Mouse (Mus musculus): ENCODE measurements at regions not wholly inside any gene's neighbourhood (a gene's known extent, or its start where the extent isn't known, plus 50 kb on each side); places are given as distances from the start of the nearest gene placed in this dataset.

DNA sequence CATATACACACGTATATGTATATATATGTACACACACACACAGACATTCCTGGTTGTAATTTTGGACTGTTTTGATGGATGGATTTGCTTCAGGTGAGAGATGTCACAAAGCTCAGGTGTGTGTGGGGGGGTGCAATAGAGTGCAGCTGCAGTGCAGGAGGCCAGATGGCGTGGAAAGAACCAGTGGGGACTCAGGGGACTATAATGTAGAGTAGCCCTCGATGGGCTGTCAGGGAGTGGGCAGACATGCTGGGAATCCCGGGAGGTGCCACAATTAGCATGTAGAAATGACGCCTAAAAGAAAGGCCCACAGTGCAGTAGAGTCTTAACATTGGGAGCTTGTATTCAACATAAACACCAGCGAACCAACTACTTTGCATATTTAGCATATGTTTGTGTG, 763.5 kb upstream of the Car8 start:
- DNase-seq: no peak

DNA sequence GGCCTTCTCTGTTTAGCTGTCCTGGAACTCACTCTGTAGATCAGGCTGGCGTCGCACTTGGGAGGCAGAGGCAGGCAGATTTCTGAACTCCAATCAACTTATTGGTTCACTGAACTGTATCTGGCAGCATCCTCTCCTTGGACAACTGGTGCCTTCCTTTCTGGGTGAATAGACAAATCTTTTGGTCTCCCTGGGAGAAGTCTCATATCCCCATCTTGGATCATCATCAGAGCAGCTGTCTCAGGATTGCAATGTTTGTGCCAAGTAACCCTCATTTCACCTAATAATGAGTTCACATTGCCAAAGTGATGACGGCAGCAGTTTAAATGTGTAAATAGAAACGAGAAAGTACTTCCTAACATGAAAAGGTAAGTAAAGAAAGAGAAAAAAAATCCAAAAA, 759.8 kb upstream of the Car8 start:
- no peak for DNase-seq

DNA sequence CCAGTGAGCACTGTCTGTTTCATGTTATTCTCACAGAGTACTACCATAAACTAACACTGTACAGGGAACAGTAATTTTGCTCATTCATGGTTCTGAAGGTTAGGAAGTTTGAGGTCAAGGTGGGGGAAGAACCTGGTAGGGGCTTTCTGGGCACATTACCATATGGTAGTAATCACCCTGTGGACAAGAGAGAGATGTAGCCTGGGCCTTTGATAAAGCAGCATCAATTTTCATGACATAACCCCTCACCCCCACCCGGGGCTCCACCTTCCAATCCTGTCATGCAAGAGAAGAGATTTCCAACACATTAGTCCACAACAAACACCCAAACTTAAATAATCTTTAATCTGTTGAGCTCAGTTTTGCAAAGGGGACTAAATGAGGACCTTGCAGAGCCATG, 753.3 kb upstream of the Car8 start:
- no peak for DNase-seq

DNA sequence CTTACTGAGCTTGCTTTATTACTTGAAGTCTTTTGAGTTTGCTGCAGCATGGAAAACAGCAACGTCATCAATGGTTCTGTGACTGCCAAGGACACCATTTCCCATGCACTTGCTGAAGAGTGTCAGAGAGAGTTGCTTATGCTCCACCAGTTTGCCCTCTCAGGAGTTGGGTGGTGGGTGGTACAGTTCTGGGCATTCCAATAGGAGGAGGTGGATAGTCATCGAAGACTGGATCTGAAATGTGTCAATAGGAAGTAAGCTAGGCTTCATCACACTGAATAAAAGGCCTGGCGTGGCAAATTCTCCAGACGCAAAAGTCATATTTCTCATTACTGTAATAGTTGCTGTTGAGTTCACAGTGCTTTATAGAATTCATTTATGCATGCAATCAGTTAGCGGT, 751.7 kb upstream of the Car8 start:
- DNase-seq: no peak

DNA sequence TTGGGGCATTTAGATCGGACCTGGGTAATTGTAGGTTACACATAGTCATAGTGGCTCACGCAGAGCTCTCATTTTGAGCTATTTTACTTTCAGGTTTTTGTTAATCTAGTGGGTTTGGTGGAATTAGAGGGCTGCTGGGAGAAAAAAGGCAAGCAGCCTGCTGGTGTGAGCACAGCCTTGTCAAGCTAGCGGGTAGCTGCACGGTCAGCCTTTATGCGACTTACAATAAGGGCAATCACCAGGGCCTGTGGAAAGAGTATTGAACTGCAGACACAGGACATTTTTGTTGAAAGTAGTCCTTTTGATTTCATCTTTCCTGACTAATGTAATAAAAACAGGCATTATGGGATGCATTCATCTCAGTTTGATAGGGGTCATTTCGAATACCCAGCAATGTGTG, 750.8 kb upstream of the Car8 start:
- no peak for DNase-seq

DNA sequence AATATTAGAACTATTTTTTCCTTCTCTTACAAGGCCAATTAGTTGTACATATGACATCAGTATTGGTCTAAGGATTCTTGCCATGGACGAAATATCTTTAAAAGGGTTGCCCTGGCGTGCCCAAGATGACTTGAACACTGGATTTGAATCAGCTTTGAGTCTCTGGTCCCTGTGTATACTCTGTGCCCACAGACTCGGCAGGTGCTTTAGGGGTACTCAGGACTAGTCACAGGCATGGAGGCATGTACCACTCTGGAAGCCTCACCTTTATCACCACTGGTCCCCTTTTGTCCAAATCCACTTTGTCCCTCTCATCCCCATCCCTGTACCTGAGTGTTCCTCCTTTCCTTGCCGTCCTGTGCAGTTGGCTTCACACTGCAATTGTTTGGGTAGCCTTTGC, 750.3 kb upstream of the Car8 start:
- no peak for DNase-seq

DNA sequence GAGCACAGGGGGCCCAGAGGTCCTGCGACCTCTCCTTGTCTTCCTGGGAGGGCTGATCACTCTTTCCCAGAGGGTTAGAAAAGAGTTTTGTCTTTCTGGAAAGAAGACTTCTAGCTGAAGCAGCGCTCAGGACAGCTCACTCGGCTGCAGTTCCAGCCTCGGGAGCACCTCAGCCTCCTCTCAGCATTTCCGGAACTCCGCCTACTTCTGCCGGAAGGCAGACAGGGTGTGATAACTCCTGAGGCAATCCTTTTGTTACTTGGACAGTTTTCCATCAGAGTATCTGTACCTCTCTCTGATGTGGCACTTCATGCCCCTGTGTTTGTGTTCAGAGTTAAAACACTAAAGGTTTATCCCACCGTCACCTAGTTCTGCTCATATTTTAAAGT, 749.5 kb upstream of the Car8 start:
- no peak for DNase-seq

DNA sequence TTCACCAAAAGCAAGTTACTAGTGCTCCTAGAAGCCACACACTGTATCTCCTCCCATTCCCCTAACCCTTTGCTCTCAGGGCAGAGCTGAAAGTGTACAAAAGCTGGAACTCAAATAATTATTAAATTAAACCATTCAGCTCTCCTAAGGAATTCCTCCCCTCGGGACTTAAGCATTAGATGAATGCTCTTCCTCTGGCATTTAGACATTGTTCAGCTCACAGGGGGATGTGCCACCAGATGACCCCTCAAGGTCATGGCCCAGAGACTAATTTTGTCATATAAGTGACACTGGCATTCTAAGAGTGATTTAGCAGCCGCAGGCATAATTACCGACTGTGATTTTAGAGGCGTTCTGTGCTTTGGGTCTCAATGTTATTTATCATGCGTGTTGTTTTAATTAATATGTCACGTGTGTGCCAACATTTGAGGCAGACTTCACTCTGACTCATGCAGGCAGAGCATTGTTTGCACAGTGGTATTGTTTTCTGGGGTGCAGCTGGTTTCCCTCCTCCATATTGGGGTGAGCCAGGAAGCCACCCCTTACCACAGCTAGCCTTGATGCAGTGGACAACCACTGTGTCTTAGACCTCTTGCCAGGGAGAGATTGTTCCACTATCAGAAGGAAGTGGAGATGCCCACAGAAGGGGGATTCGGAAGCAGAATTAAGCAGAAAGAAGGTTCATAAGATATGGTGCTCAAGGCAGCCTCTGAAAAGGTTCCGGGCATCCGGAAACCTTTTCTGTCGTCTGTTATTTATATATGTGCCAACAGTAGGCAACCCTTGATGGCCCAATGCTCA, 748.9 kb upstream of the Car8 start:
- no peak for DNase-seq

DNA sequence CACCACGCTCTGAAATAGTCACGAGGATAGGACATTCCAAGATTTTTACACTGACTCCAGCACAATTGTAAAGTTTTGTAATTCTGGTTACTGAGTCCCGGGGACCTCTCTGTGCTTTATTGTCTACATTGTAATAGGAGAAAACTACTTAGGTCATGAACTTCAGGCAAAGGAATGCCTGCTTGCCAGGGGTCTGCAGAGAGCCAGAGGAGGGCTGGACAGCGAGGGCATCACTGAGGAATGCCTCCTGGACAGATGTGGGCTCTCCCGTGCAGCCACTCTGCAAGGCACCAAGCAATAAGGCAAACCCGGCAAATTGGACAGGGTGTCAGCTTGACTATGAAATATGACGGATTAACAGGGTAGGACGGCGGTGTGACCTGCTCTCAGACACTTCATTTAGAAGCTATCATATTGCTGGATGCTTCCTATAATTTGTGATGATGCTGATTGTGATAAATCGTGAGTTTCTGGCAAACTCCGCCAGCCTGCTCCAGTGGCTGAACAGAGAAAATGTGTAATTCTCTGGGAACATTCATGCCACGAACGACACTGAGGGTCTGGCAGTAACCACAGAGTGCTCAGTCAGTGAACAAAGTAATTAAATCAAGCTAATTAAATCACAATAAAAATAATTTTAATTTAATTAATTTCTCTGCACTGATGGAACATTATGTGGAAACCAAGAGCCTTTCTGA, 747.7 kb upstream of the Car8 start:
- peak; percentile 46 for DNase-seq

DNA sequence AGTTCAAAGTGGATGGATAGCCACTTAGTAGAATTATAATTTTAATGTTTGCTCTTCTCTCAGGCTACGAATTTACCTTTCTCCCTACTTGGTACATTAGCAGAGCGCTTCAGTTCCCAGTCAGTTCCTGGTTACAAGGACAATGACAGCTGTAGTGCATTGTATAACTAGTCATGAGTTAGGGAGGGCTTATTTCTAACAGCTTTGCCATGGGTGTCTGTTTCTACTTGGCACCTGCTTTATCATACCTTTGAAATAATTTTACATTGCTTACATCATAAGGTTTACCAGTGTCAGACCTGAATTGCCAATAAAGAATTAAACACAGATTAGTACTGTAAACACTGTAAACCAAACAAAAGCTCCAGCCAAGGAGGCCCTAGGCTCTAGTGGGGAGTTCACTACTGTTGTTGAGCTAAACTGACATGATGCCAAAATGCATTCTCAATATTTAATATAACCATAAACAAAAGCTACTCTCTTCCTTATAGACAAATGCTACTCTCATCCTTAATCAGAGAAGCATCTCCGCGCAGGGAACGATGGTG, 745.3 kb upstream of the Car8 start:
- no peak for DNase-seq

DNA sequence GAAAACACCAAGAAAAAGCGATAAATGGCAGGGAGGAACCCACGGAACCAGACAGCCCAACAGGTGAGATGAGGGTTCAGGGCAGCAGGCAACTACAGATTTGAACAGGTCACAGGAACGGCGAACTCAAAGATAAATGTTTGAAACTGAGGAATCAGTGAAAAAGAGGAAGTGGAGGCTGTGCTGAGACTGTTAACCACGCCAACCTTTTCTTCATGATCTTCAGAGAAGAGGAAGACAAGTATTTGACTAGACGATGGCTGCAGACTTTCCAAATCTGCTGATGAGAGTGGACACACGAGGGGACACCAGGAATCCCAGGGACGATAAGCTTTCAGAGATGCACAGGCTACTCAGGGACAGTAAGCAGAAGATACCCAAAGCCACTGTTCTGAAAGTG, 740.1 kb upstream of the Car8 start:
- DNase-seq: no peak

DNA sequence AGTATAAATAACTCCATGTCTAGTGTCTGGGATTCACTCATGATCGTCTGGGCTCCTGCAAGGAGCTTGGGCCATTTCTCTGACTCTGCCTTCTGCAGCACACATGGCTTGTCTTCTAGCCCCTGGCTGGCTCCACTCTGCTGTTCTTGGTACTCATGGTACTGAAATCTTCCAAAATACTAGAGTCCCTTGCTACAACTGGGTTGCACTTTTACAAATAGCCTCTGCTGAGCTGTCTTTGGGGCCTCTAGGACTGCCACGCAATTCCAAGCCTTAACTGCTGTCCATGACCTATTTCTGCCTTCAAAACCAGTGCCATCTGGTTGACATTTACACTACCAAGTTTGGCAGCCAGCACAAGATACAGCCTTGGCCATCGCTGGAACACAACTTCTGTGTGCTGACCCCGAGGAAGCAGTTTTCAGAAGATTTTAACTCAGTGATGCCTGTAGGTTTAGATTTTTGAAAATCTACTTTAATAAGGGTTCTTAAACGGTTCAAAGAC, 731.2 kb upstream of the Car8 start:
- no peak for DNase-seq

DNA sequence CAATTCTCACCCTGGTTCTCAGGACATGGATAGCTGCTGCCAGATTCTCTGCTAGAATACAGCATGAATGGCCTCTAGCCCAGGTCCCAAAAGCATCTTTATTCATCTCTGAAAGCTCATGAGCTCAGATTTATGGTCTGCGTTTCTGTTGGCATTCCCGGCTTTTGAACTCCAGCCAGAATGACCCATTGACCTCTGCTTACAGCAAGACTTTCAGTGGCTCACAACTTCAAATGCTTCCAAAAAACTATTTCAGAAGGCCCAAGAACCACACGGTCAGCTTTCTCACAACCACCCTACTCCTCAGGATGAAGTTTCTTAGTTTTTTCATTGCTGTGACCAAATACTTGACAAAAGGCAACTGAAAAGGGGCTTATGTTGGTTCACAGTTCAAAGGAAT, 729.9 kb upstream of the Car8 start:
- peak; percentile 58 for DNase-seq

DNA sequence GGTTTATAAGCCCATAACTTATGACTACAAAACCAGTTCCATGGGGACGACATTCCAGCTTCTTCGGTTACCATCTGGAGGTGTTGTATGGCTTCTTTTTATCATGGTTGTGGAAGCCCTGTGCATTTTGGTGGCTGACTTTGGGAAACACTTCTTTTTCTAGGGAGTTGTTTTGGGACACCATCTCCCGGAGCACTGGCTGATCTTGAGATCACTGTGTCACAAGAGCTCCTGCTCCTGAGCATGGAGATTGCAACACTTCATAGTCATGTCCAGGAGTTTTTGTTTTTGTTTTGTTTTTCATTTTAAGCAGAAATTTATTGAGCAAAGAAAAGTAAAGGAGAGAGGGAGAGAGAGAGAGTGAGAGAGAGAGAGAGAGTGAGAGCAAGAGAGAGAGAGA, 729.1 kb upstream of the Car8 start:
- no peak for DNase-seq

DNA sequence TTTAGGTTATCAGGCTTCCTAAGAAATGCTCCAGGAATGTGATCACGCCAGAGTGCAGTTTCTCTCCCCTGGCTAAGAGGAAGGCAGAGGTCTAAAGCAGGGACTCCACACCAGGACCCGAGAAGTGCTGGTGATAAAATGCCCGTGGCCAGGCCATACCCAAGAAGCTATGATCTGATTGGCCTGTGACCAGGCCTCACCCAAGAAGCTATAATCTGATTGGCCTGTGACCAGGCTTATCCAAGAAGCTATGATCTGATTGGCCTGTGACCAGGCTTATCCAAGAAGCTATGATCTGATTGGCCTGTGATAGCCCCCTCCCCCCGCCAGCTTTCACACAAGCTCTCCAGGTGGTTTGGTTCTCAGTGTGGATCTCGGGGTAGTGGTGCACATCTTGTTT, 726.7 kb upstream of the Car8 start:
- DNase-seq: no peak

DNA sequence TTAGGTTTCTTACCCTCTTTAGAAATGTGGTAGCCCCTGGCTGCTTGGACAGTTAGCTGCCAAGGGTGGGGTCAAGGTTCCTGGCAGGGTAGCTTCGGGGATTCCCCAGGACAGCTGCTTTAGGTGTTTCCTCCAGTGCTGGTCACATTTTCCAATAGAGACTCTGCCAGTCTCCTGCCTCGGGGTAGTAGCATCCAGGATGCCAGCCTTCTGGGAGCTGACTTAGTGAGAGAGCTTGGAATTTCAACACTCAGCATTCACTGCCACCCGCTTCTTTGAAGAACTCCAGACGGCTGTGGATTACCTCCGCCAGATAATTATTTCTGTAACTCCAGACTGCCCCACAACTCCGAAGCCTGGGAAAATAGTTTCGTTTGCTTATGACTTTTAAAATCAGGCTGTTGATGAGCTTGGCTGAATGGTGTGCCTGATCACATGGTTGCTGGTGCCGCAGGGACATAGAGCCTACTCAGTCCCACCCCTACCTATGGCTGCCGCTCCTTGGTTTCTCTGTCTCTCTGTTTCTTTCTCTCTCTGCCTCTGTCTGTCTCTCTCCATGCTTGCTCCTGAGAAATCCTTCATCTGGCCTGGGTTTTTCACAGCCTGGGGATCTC, 724.2 kb upstream of the Car8 start:
- no peak for DNase-seq

DNA sequence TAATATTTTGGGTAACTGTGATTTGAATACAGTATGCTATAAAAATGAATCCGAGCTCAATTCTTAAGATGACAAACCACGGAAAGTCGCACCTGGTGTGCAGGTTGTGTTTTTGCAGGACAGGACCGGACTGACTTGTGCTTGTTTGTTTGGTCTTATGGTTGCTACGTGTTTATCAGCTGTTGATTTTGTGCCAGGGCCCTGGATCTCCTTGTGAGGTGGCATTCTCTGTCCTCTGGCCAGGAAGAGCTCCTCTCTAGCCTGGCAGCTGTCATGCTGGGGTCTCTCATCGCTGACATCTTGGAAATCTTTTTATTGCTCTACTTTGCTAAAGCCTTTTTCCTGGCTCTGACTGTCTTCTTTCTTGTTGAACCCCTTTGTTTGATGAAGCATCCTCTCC, 723.0 kb upstream of the Car8 start:
- DNase-seq: no peak

DNA sequence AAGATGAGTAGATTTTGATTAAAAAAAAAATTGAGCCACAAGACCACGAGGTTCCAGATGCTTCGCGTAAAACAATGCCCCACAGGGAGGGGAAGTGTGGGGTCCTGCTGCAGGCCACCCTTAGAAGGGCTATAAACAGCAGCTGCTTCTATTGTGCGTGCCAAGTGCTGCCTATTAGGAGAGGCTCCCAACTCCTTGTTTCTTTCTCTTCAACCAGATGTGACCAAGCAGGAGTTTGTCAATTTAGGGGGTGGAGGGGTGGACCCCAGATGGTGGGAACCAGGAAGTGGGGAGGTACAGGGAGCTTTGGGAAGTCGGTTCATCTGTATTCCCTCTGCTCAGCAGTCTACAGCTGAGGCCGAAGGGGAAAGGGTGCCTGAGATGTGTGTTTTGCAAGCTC, 718.9 kb upstream of the Car8 start:
- DNase-seq: peak; percentile 51

DNA sequence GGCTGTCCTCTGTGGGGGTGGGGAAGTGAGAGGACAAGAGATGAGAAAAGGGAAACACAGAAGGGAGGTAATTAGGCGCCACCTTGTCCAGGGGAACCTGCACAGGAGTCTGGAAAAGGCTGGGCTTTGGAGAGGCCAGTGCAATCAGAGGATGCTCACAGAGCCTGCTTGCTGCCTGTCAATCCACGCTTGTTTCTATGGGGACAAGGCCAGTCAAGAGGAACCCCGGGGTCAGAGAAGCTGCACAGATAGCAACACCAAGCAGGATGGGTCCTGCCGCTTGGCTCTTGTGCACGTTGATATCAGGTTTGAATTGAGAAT, 718.1 kb upstream of the Car8 start:
- peak; percentile 41 for DNase-seq

DNA sequence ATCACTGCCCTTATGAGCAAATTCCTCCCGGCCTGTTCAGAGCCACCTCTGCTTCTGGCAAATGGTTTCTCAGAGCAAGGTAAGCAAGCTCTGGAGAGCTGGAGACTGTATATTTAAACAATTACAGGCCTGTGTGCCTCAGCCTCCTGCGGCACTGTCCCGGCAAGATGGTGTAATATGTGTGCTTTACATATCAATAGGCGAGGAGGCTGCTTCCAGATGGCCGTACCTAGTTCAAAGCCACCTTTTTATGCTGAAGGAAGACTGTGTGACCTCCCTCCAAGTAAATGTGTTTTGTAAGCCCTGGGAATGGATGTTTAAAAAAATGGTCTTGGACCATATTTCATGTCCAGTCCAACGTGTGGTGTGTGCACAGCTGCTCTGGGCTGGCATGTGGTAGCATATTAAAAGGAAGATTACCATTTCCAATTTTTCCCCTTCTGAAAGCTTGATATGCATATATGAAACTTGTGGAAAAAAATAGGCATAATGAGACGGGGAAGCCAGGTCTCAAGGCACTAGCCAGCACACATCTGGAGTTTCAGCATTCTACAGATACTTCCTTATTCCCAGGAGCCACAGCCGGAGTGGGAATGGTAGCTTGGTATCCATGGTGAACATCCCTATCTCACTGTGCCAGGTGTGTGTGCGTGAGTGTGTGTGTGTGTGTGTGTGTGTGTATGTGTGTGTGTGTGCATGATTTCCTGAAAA, 717.6 kb upstream of the Car8 start:
- DNase-seq: peak; percentile 43

DNA sequence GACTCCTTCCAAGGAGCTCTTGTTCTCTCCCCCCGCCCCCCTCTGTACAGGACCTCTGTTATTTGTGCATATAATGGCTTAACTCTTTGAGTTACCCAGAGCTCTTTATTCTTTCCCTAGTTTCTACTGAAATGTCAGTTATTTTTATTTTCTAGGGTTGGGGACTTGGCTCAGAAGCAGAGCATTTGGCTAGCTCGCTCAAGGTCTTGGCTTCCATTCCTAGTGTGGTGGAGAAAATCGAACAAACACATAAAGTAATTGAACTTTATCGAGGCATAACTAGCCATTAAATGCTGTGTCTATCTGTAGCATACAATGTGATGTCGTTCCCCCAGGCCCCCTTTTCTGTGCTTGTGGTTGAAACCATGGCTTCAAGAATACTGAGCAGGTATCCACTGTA, 716.5 kb upstream of the Car8 start:
- DNase-seq: no peak

DNA sequence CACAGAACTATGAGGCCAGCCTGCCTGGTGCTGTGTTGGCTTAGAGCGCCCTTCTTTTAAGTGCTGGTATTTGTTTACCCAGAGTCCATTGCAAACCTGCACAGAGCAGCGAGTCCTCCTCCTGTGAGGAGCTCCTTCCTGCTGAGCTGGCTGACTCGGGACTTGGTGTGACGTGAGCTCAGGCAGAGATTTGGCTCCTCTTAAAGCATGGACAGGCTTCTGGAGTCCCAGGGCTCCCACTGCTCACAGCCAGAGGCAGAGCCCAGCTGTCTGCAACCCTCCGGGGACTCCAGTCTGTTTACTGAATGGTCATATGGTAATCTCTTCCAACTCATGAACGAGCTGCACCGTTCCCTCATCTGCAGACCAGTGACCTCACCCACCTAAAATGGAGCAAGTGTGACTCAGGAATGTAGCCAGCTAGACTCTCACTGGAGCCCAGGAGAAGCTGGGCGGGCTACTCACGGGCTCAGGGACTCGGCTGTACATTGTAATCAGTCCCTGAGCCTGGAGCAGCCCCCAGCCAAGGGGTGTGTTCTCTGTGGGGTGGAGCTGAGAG, 715.6 kb upstream of the Car8 start:
- DNase-seq: peak; percentile 47

DNA sequence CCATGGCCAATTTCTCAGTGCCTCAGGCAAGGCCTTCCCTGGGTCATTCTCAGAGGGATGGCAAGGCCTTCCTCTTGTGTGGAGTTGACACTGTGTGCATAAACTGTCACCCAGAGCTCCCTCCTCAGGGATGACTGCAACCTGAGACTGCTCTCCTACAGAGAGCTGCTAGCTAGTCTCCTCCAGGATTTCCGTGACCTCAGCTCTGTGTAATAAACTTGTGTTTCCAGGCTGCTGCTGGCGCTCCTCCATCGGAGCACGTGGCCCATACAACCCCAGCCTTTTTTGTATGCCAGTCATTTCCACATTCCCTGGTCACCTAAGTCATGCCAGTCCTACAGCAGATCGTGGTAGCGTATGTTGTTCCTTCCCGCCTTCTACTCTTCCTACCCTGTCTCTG, 714.3 kb upstream of the Car8 start:
- DNase-seq: no peak
